Mouse (Mus musculus) CH12.LX (cell line): ENCODE results near the gene Gm9970.

ENCODE experiments used
- CHD1 ChIP-seq: IDR thresholded peaks from 2 replicates; pipeline ENCODE4 v1.6.1; 2012; ENCODE audit warnings: low read depth, low read length, improper control_type of control experiment, inconsistent platforms
- CHD2 ChIP-seq: IDR thresholded peaks from 2 replicates; pipeline ENCODE4 v1.6.1; 2011; ENCODE audit warnings: low read length, improper control_type of control experiment
- CTCF ChIP-seq, 2 experiments: IDR thresholded peaks in 1 of 2; conservative IDR thresholded peaks in 1 of 2; 2 replicates each; pipeline ENCODE4 v1.5.1; 2011 to 2012; ENCODE audit warnings: low read depth in 2 of 2, low read length in 2 of 2, improper control_type of control experiment in 1 of 2, inconsistent platforms in 1 of 2, mild to moderate bottlenecking in 1 of 2, moderate library complexity in 1 of 2
- EP300 ChIP-seq: IDR thresholded peaks from 2 replicates; pipeline ENCODE4 v1.6.1; 2011; ENCODE audit warnings: low read length, improper control_type of control experiment
- HCFC1 ChIP-seq: IDR thresholded peaks from 2 replicates; pipeline ENCODE4 v1.6.1; 2012; ENCODE audit warnings: low read depth, mild to moderate bottlenecking, inconsistent platforms, low read length, improper control_type of control experiment
- MAX ChIP-seq: IDR thresholded peaks from 2 replicates; pipeline ENCODE4 v1.6.1; 2011; ENCODE audit warnings: low read length, improper control_type of control experiment
- MEF2A ChIP-seq: IDR thresholded peaks from 2 replicates; pipeline ENCODE4 v1.6.1; 2014; ENCODE audit warnings: low read depth, mild to moderate bottlenecking, inconsistent platforms, low read length, improper control_type of control experiment, borderline replicate concordance
- MXI1 ChIP-seq: IDR thresholded peaks from 2 replicates; pipeline ENCODE4 v1.6.1; 2011; ENCODE audit warnings: mild to moderate bottlenecking, low read depth, low read length, improper control_type of control experiment
- NRF1 ChIP-seq: IDR thresholded peaks from 2 replicates; pipeline ENCODE4 v1.6.1; 2014; ENCODE audit warnings: low read depth, mild to moderate bottlenecking, inconsistent platforms, low read length, improper control_type of control experiment, moderate library complexity
- POLR2A ChIP-seq: IDR thresholded peaks from 2 replicates; pipeline ENCODE4 v1.6.1; 2011; ENCODE audit warnings: low read depth, mild to moderate bottlenecking, improper control_type of control experiment, low read length
- TBP ChIP-seq: conservative IDR thresholded peaks from 2 replicates; pipeline ENCODE4 v1.6.1; 2011; ENCODE audit warnings: low read depth, low read length, improper control_type of control experiment
- UBTF ChIP-seq: IDR thresholded peaks from 2 replicates; pipeline ENCODE4 v1.6.1; 2012; ENCODE audit warnings: low read depth, mild to moderate bottlenecking, inconsistent platforms, low read length, improper control_type of control experiment, moderate library complexity
- ZMIZ1 ChIP-seq: IDR thresholded peaks from 2 replicates; pipeline ENCODE4 v1.6.1; 2012; ENCODE audit warnings: low read depth, mild to moderate bottlenecking, inconsistent platforms, low read length, improper control_type of control experiment
- ZNF384 ChIP-seq: IDR thresholded peaks from 2 replicates; pipeline ENCODE4 v1.6.1; 2012; ENCODE audit warnings: low read depth, low read length, improper control_type of control experiment, inconsistent platforms

GRCm38 (mm10) chr5:31252151-31252550, 11.1 kb upstream of the Gm9970 start:
- TF ChIP-seq EP300 (no peak), ZNF384 (no peak), CTCF (conservative IDR thresholded peaks at IDR 0.05 in 1 of 2, IDR thresholded peaks at IDR 0.05 in 1 of 2; ENCODE audit: low read depth in 2 of 2, low read length in 2 of 2) (no peak), MAX (no peak), TBP (no peak), NRF1 (no peak), UBTF (no peak), MXI1 (no peak), CHD1 (no peak), ZMIZ1 (no peak), HCFC1 (no peak), CHD2 (no peak), POLR2A (no peak), MEF2A (no peak)
